ENCODE assay signal across 13 mouse cellular contexts in the genomic region with DNA sequence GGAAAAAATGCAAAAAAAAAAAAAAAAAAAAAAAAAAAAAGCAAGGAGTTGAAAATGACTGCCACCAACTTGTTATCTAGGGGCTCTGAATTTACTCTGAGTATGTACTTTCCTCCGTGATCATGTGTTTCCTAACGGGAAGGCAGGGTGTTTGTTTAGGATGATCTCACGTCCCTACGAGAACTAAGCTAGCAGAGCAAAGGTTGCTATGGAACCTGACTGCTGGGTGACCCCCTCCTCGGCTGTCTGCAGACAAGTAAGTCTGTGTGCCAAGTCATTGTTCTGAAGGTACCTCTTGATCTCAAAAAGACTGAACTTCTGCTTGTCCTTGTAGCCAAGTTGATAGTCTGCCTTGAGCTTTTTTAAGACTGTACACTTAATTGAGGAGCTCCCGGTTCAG.
A peak's percentile ranks its signal among the peaks of the same experiment; 100 is the strongest.
DNase-seq lines count a peak whose midpoint lies in the region; ATAC-seq lines count a peak whose summit lies in the region.
"Had no signal": no experiment of that assay in that cellular context is flagged by ENCODE, and none has a peak within 500 bp of the region (broad histone marks: within the 10 kb centered on the region; RNA-seq: fewer than 3 reads in every experiment).

No protein-coding gene starts in this region.

- ATAC-seq in heart, embryonic 12.5 days (ENCODE audit: insufficient number of reproducible peaks, low FRiP score), result peak; percentile 86
- ATAC-seq in intestine, embryonic 16.5 days, result peak; percentile 78
- no peak for ATAC-seq in forebrain, embryonic 11.5 days (replicated peaks; ENCODE audit: low FRiP score)
- ATAC-seq: forebrain, embryonic 16.5 days; midbrain, embryonic 13.5 days had no signal

- H3K27ac ChIP-seq in heart, embryonic 12.5 days (ENCODE audit: poor library complexity, severe bottlenecking), result peak overlapping the region; percentile 70; the same call in 1 of the 2 replicates
- H3K27ac ChIP-seq in intestine, embryonic 16.5 days (ENCODE audit: low read length), result no peak overlapping the region
- no peak overlapping the region for H3K27ac ChIP-seq in forebrain, embryonic 11.5 days (ENCODE audit: low read depth, low read length)
- H3K27ac ChIP-seq: embryonic facial prominence, embryonic 13.5 days; limb, embryonic 12.5 days; midbrain, embryonic 13.5 days had no signal

- no peaks in the 10 kb centered on the region for H3K27me3 ChIP-seq in heart, embryonic 12.5 days (replicated peaks)
- no peaks in the 10 kb centered on the region for H3K27me3 ChIP-seq in intestine, embryonic 16.5 days (replicated peaks; ENCODE audit: control insufficient read depth, insufficient read depth, low read length)
- H3K27me3 ChIP-seq in forebrain, embryonic 11.5 days (ENCODE audit: control insufficient read depth, insufficient read depth, low read length), result no peaks in the 10 kb centered on the region
- H3K27me3 ChIP-seq: embryonic facial prominence, embryonic 13.5 days; limb, embryonic 12.5 days; midbrain, embryonic 13.5 days had no signal

- H3K9ac ChIP-seq in heart, embryonic 12.5 days, result no peak overlapping the region
- H3K9ac ChIP-seq in intestine, embryonic 16.5 days (ENCODE audit: low read depth, low read length), result no peak overlapping the region
- no peak overlapping the region for H3K9ac ChIP-seq in forebrain, embryonic 11.5 days (ENCODE audit: low read length)
- H3K9ac ChIP-seq: embryonic facial prominence, embryonic 13.5 days; limb, embryonic 12.5 days; midbrain, embryonic 13.5 days had no signal

- no peak overlapping the region for H3K4me2 ChIP-seq in heart, embryonic 12.5 days
- 0 out of 2 replicates have a peak overlapping the region, but pooled peaks have one; percentile 2 for H3K4me2 ChIP-seq in intestine, embryonic 16.5 days (ENCODE audit: low read depth, low read length)
- no peak overlapping the region for H3K4me2 ChIP-seq in forebrain, embryonic 11.5 days (ENCODE audit: low read depth, low read length, severe bottlenecking)
- H3K4me2 ChIP-seq: embryonic facial prominence, embryonic 13.5 days; limb, embryonic 12.5 days; midbrain, embryonic 13.5 days had no signal

- H3K36me3 ChIP-seq in heart, embryonic 12.5 days, result no peaks in the 10 kb centered on the region
- no peaks in the 10 kb centered on the region for H3K36me3 ChIP-seq in intestine, embryonic 16.5 days (ENCODE audit: control insufficient read depth, insufficient read depth, low read length)
- H3K36me3 ChIP-seq in forebrain, embryonic 11.5 days (ENCODE audit: control insufficient read depth, insufficient read depth, low read length), result no peaks in the 10 kb centered on the region
- H3K36me3 ChIP-seq: embryonic facial prominence, embryonic 13.5 days; limb, embryonic 12.5 days; midbrain, embryonic 13.5 days had no signal

- H3K4me1 ChIP-seq in heart, embryonic 12.5 days (replicated peaks), result no peaks in the 10 kb centered on the region
- H3K4me1 ChIP-seq in intestine, embryonic 16.5 days (ENCODE audit: control insufficient read depth, insufficient read depth, low read length), result no peaks in the 10 kb centered on the region
- no peaks in the 10 kb centered on the region for H3K4me1 ChIP-seq in forebrain, embryonic 11.5 days (replicated peaks; ENCODE audit: control insufficient read depth, insufficient read depth, low read length)
- H3K4me1 ChIP-seq: embryonic facial prominence, embryonic 13.5 days; limb, embryonic 12.5 days; midbrain, embryonic 13.5 days had no signal

- WGBS in heart, embryonic 12.5 days, result 56% methylated on average over 6 of the region's 6 CpGs
- WGBS in intestine, embryonic 16.5 days, result 49% methylated on average over 6 of the region's 6 CpGs
- WGBS in forebrain, embryonic 11.5 days, result 92% methylated on average over 6 of the region's 6 CpGs

- H3K9me3 ChIP-seq in heart, embryonic 12.5 days (replicated peaks), result peaks cover 4% of the 10 kb centered on the region; the same call in 1 of the 2 replicates
- H3K9me3 ChIP-seq in intestine, embryonic 16.5 days (ENCODE audit: control insufficient read depth, low read length), result no peaks in the 10 kb centered on the region
- H3K9me3 ChIP-seq in forebrain, embryonic 11.5 days (ENCODE audit: control insufficient read depth, low read length), result no peaks in the 10 kb centered on the region
- H3K9me3 ChIP-seq: embryonic facial prominence, embryonic 13.5 days; limb, embryonic 12.5 days; midbrain, embryonic 13.5 days had no signal

- no peak overlapping the region for H3K4me3 ChIP-seq in heart, embryonic 12.5 days
- no peak overlapping the region for H3K4me3 ChIP-seq in intestine, embryonic 16.5 days (ENCODE audit: low read length)
- H3K4me3 ChIP-seq in forebrain, embryonic 11.5 days (ENCODE audit: low read depth, low read length), result no peak overlapping the region
- H3K4me3 ChIP-seq: embryonic facial prominence, embryonic 13.5 days; limb, embryonic 12.5 days; midbrain, embryonic 13.5 days had no signal

- peak; percentile 7 for DNase-seq in kidney, adult 11 months
- DNase-seq in kidney, adult 18-20 months, result no peak
- DNase-seq in lung, postnatal 4 days, result peak; percentile 30 to 67
- DNase-seq in thymus, postnatal 14 days, result no peak
- DNase-seq in forebrain, embryonic 11.5 days (ENCODE audit: low spot score), result no peak
- DNase-seq in right cerebral cortex, postnatal 36 days (ENCODE audit: low spot score in 2 of 2), result no peak
- DNase-seq: right cerebral cortex, postnatal 4 days had no signal

Comparison
In these comparisons a context has a peak if more than half of its experiments do, and no peak if none do; other contexts are left out.
1. DNase-seq: peak in kidney, adult 11 months (single experiment) and lung, postnatal 4 days (2 of 2); none in kidney, adult 18-20 months (single experiment), thymus, postnatal 14 days (single experiment), forebrain, embryonic 11.5 days (single experiment) and right cerebral cortex, postnatal 36 days (0 of 2).